Mouse (Mus musculus): Measurements from ENCODE around the gene Fsd1l. TPM values are rescaled to one million over a fixed set of nuclear protein-coding genes. Genes with fewer than 3 reads are reported as not detected.

Gene Fsd1l
- 2.5 and 3.8 TPM in 2 replicates for polyA plus RNA-seq (2012; ENCODE audit: insufficient read depth, insufficient read length, missing spikeins)

DNA sequence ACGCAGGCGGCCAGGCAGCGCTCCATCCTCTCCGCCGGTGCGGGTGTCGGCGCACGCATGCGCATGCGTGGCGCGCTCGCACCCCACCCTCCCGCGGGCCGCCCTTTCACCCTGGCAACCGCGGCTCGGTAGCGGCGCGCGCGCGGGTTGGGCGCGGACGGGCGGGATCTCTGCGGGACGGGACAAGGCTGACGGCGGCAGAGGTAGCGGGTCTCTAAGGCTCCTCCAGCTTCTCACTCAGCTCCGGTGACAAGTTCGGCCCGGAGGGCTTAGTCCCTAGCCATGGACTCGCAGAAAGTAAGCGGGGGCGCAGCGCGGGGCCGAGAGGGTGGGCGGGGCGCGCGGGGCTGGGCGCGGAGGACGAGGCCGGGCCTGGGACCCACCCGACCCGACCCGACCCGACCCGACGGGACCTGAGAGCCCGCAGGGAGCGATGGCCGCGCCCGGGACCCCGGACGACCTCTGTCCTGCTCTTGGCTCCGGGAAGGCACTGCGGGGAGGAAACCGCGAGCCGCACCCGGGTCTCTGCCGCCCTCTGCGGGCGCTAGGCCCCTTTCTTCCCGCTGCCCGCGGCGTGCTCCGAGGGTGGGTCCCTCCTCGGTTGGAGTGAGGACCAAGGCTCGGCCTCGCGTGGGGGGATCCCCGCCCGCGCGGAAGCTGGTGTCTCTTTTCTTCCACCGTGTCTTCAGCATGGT, at the start of gene Fsd1l:
Fsd1l (plus strand) TSS at position 156 of the 695 bp plus-strand sequence.
- Histone ChIP-seq H3K27ac (replicated peaks; ENCODE audit: low read depth, low read length) (0 out of 2 replicates have a peak within 1 kb of the TSS, but pooled peaks have one; percentile 6), H3K4me3 (ENCODE audit: insufficient read depth, low read depth, low read length) (peak within 1 kb of the TSS; percentile 76), H3K4me1 (ENCODE audit: control insufficient read depth, insufficient read depth, insufficient read length, low read length) (no peaks in the 10 kb centered on the region)

DNA sequence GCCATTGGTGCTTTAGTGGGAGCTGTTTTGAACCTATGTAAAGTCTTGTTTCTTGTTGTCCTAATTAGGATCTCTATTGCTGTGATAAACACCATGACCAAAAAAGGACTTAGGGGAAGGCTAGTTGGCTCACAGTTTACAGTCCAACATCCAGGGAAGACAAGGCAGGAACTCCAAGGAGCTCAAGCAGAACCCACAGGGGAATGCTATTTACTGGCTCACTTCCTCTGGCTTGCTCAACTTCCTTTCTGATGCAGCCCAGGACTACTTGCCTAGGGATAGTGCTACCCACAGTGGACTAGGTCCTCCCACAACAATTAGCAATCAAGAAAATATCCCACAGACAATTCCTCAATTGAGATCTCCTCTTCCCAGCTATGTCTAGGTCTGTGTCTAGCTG, 43.6 kb upstream of the Fsd1l start:
- Histone ChIP-seq H3K4me1 (ENCODE audit: control insufficient read depth, insufficient read depth, insufficient read length, low read length) (peaks cover 13% of the 10 kb centered on the region; the same call in 1 of the 2 replicates), H3K27ac (replicated peaks; ENCODE audit: low read depth, low read length) (no peak overlapping the region), H3K4me3 (ENCODE audit: insufficient read depth, low read depth, low read length) (no peak overlapping the region)

DNA sequence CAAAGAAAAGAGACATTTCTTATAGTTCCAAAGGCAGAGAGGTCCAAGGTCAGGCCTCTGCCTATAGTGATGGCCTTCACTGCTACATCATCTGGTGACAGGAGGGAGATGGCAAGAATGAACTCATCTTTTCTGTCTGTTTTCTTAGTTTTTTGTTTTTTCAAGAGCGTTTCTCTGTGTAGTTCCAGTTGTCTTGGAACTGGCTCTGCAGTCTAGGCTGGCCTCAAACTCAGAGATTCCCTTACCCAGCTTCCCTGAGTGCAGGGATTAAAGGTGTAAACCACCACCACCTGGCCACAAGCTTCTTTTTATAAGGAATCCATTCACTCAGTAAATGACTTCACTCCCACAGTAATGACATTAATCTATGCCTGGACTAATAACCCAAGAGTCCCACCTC, 42.3 kb upstream of the Fsd1l start:
- Histone ChIP-seq H3K4me1 (ENCODE audit: control insufficient read depth, insufficient read depth, insufficient read length, low read length) (peaks cover 16% of the 10 kb centered on the region; the same call in 1 of the 2 replicates), H3K4me3 (ENCODE audit: insufficient read depth, low read depth, low read length) (no peak overlapping the region), H3K27ac (replicated peaks; ENCODE audit: low read depth, low read length) (no peak overlapping the region)

DNA sequence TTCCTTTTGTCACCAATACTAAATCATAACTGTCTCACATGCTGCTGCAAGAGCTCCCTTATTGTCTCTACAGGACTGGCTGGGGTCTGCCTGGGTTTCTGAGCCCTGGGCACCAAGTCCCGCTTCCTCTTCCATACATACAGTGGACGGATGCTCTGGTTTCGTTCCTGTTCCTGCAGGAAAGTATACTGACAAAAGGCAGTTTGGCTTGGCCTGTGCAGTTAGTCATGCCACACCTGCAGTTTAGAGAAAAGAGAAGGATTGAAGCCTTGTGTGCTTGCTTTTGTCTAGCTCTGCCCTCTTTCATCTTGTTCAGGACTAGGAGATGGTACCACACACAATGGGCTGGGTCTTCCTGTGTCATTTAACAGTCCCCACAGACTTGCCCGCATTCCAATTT, 41.8 kb upstream of the Fsd1l start:
- H3K4me1 ChIP-seq (ENCODE audit: control insufficient read depth, insufficient read depth, insufficient read length, low read length): peaks cover 16% of the 10 kb centered on the region; the same call in 1 of the 2 replicates
- H3K27ac ChIP-seq (replicated peaks; ENCODE audit: low read depth, low read length): 0 out of 2 replicates have a peak overlapping the region, but pooled peaks have one; percentile 26
- H3K4me3 ChIP-seq (ENCODE audit: insufficient read depth, low read depth, low read length): no peak overlapping the region

DNA sequence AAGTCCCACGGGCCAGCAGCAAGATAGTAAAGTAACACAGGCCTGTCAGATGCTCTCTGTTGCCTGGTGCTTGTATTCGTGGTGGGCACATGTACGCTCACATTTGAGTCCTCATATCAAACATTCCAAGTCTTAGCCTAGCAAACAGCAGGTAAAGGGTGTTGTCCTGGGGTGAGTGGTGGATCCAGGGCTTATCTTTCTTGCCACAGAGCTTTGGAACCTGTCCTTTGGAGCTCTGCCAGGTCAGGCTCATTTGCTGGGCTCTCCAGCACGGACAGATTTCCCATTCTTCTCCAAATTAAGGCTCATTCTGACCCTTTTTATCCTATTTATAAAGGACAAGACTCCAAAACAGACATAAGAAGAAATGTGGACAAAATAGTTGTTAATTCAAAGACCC, 41.1 kb upstream of the Fsd1l start:
- H3K4me3 ChIP-seq (ENCODE audit: insufficient read depth, low read depth, low read length): no peak overlapping the region
- H3K27ac ChIP-seq (replicated peaks; ENCODE audit: low read depth, low read length): peak overlapping the region; percentile 12; the same call in 1 of the 2 replicates
- peaks cover 16% of the 10 kb centered on the region; the same call in 1 of the 2 replicates for H3K4me1 ChIP-seq (ENCODE audit: control insufficient read depth, insufficient read depth, insufficient read length, low read length)

DNA sequence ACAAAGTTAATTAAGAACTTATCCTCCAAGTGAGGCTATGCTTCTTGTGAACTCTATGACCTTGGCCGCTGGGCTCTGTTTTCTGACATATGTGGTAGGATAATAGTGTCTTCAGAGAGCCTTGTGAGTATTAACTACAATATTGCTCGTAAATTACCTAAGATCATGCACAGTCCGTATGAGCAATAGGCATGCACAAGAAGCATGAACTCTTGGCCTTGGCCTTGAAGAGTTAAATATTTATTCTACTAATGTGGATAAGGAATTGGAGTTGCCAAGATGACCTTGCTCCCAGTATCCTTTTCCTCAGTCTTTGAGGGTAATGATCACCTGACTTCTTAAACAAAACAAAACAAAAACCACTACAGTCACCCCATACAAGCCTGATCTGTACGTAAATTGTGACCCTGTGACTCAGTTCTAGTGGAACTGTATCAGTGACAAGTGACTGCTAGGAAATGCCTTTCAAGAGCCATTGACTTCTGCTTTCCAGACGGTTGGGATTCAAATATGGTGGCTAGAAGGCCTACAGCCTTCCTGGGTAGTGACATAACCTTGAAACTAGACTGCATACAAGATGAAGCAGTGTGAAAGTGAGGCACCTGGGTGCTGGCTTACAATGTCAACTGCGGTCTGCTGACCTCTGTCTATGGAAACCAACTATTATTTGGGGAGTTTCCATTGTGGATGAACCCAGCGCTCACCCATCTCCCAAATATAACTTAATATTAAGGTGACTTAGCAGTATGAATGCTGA, 40.4 kb upstream of the Fsd1l start:
- H3K27ac ChIP-seq (replicated peaks; ENCODE audit: low read depth, low read length): peak overlapping the region; percentile 55; the same call in 1 of the 2 replicates
- no peak overlapping the region for H3K4me3 ChIP-seq (ENCODE audit: insufficient read depth, low read depth, low read length)
- peaks cover 16% of the 10 kb centered on the region; the same call in 1 of the 2 replicates for H3K4me1 ChIP-seq (ENCODE audit: control insufficient read depth, insufficient read depth, insufficient read length, low read length)

DNA sequence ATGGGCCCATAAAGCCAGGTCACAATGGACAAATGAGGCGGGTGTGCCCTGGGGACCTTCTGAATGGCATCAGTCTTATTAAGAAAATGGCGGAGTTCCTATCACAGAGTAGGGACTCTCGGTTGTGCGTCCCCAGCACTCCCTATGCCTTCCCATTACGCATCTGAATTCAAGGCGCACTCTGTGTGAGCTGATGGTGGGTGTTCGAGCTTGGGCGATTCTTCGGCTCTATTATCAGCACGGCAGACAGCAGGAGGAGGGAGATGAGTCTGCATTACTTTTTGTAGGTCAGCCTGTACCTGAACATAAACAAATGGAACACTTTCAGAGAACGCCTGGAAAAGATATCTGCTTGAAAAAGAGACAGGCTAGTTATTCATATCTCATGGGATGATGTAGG, 39.7 kb upstream of the Fsd1l start:
- Histone ChIP-seq H3K4me3 (ENCODE audit: insufficient read depth, low read depth, low read length) (no peak overlapping the region), H3K27ac (replicated peaks; ENCODE audit: low read depth, low read length) (peak overlapping the region; percentile 93)

DNA sequence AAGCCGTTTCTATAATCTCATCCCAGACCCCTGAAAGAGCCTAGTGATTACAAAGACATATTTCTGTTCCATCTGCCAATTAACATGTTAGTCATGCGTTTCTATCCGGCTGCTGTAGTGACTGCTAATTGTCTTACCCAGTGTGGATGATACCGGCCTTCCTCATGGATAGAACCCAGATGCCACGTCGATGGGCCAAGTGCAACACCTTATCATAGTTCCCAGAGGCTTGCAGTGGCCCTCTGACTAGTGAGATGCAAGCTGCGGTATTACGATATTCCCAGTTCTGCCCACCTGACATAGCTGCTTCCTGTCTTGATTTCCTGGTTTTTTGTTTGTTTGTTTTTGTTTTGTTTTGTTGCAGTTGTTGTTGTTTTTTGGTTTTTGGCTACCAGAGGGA, 39.3 kb upstream of the Fsd1l start:
- peak overlapping the region; percentile 14; the same call in 1 of the 2 replicates for H3K4me3 ChIP-seq (ENCODE audit: insufficient read depth, low read depth, low read length)
- peak overlapping the region; percentile 93 for H3K27ac ChIP-seq (replicated peaks; ENCODE audit: low read depth, low read length)

More for the DNA sequence above, 39.7 kb upstream of the Fsd1l start:
- peaks cover 18% of the 10 kb centered on the region; the same call in 1 of the 2 replicates for H3K4me1 ChIP-seq (ENCODE audit: control insufficient read depth, insufficient read depth, insufficient read length, low read length)

DNA sequence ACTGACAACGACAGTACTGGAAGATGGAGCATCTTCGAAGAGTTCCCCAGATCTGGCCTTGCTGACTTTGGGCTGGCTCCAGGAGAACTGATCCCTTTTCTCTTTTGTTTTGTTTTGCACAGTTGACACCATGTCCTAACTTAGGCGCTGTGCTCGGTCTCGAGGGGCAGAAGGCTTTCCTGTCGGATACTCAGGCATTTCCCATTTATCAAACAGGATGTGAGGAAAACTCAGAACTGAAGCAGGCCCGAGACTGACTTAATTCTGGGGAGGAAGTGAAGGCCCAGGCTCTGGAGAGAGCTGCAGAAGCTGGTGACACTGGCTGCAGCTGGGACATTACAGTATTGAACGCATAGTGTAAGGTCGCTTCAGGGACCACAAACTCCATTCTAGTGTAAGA, 38.9 kb upstream of the Fsd1l start:
- Histone ChIP-seq H3K4me1 (ENCODE audit: control insufficient read depth, insufficient read depth, insufficient read length, low read length) (peaks cover 18% of the 10 kb centered on the region; the same call in 1 of the 2 replicates), H3K27ac (replicated peaks; ENCODE audit: low read depth, low read length) (peak overlapping the region; percentile 93), H3K4me3 (ENCODE audit: insufficient read depth, low read depth, low read length) (no peak overlapping the region; the same call in 1 of the 2 replicates)

More for the DNA sequence above, 39.3 kb upstream of the Fsd1l start:
- peaks cover 18% of the 10 kb centered on the region; the same call in 1 of the 2 replicates for H3K4me1 ChIP-seq (ENCODE audit: control insufficient read depth, insufficient read depth, insufficient read length, low read length)

DNA sequence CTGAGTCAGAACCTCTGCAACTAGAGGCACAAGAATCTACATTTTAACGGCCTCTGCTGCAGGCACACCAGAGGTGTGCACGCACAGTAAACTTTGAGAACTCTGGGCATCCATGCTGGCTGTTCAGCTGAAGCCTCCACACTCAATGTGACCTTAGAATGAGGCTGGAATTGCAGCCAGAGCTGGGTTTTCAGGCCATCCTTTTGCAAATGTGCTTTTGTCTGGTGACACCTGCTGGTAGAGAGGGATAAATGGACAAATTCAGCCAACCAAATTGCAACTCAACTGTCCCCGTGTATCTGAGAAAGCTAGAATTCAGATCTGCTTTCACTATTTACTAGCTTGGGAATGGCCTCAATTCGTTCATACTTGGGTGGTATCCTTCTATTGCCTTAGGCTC, 37.1 kb upstream of the Fsd1l start:
- Histone ChIP-seq H3K4me1 (ENCODE audit: control insufficient read depth, insufficient read depth, insufficient read length, low read length) (peaks cover 18% of the 10 kb centered on the region; the same call in 1 of the 2 replicates), H3K4me3 (ENCODE audit: insufficient read depth, low read depth, low read length) (no peak overlapping the region), H3K27ac (replicated peaks; ENCODE audit: low read depth, low read length) (no peak overlapping the region)

DNA sequence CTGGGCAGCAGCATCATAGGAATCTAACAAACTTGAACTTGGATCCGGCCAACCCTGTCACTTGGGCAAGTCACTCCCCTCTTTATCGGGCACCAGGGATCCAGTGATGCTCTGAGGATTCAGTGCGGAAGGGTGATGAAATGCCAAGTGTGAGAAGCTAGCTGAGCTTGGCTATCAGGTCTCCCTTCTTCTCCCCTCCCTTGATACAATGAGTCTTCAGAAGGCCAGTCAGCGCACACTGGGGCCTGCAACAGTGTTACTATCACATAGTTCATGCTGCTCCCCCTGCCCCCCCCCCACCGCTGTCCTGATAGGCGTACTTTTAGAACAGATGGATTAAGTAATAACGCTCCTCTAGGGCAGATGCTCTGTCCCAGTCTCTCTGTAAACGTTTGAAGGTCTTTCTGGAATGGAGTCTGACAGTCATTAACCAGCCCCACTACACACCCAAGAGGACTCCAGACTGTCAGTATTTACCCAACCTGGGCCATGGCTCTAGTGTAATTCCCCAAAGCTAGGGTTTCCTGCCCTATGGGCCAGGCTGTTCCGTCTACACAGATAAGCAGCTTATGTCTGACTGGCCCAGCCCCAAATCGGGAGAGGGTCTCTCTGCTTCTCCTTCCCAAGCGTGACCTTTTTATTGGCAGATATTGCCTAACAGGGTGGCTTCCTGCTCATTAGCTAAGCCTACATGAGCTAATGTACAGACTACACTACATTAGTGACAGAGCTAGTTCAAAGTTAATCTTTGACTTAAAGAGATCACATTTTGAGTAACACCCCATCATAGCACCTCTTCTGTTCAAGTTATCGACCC, 35.8 kb upstream of the Fsd1l start:
- no peak overlapping the region for H3K4me3 ChIP-seq (ENCODE audit: insufficient read depth, low read depth, low read length)
- H3K27ac ChIP-seq (replicated peaks; ENCODE audit: low read depth, low read length): no peak overlapping the region; the same call in 1 of the 2 replicates
- H3K4me1 ChIP-seq (ENCODE audit: control insufficient read depth, insufficient read depth, insufficient read length, low read length): peaks cover 15% of the 10 kb centered on the region; the same call in 1 of the 2 replicates

DNA sequence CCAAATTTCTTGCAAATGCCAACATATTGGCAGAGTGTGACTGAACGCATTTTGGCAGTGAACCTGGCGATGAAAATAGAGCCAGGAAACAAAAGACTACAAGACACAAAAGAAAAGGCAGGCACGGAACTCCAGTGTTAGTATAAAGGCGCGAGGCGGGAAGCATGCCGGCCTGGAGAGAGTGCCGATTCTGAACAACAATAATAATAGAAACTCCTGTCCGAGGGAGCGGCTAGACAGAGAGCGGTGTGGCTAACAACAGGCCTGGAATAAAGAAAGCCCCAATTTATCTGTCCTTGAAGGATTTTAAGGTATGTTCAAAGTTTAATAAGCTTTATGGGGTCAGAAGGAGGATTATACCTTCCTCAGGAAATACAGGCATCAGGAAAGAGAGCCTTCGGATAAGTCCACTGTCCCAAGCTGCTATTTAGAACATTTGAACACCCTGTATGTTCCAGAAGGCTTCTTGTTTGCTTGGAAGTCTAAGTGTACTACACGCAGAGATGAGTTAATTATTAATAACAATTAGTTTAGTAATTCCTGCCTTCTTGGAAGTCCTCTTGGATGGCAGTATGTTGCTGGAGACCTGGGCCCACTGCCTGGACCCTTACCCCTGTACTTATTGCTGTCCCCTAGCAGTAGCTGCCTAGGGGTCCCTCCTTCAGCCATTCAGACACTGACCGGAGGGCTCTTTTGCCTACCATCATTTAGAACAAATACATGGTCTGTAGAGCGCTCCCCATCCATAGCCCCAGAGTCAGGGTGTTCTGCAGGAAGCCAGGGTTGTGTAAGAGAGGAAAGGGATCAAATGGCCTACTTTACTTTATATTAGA, 35.0 kb upstream of the Fsd1l start:
- H3K4me1 ChIP-seq (ENCODE audit: control insufficient read depth, insufficient read depth, insufficient read length, low read length): peaks cover 12% of the 10 kb centered on the region; the same call in 1 of the 2 replicates
- no peak overlapping the region; the same call in 1 of the 2 replicates for H3K27ac ChIP-seq (replicated peaks; ENCODE audit: low read depth, low read length)
- H3K4me3 ChIP-seq (ENCODE audit: insufficient read depth, low read depth, low read length): no peak overlapping the region

DNA sequence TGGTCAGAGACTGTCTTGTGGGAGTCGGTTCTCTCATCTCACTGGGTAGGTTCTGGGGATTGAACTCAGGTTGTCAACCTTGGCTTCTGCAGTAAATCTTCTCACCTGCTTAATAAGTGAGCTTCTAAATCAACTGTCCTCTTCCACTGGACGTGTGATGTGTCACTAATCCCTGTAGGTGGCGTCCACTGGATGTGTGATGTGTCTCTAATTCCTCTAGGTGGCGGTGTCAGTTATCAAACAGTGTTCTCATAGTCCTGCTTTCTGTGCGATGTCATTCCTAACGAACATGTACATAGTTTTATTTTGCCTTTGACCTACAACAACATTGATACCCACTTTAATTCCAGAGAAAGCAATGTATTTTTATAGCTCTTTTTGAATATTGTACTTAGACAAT, 30.8 kb upstream of the Fsd1l start:
- Histone ChIP-seq H3K4me1 (ENCODE audit: control insufficient read depth, insufficient read depth, insufficient read length, low read length) (peaks cover 2% of the 10 kb centered on the region; the same call in 1 of the 2 replicates), H3K27ac (replicated peaks; ENCODE audit: low read depth, low read length) (no peak overlapping the region), H3K4me3 (ENCODE audit: insufficient read depth, low read depth, low read length) (no peak overlapping the region)
